Mouse (Mus musculus) adrenal gland, adult 18-20 months (tissue): ENCODE measurements at regions not wholly inside any gene's neighbourhood (a gene's known extent, or its start where the extent isn't known, plus 50 kb on each side); places are given as distances from the start of the nearest gene placed in this dataset.

Experiments used
- DNase-seq, 2 experiments: peaks; one replicate each; pipeline ENCODE4 v3.0.0; 2021 to 2022; ENCODE audit warnings: low spot score in 2 of 2

GRCm38 (mm10) chr19:55011341-55011740 lies 115.7 kb downstream of the Gpam start:
- DNase-seq, result no peak

GRCm38 (mm10) chr19:55008463-55009146 lies 118.4 kb downstream of the Gpam start:
- DNase-seq, result no peak

GRCm38 (mm10) chr19:54989982-54990381 lies 137.1 kb downstream of the Gpam start:
- no peak for DNase-seq

GRCm38 (mm10) chr19:54984541-54984940 lies 142.5 kb downstream of the Gpam start:
- DNase-seq, result no peak

- no peak for DNase-seq
Measured at GRCm38 (mm10) chr19:54982801-54983200, 144.2 kb downstream of the Gpam start.

GRCm38 (mm10) chr19:54971440-54972211 lies 155.4 kb downstream of the Gpam start:
- DNase-seq, result no peak

GRCm38 (mm10) chr19:54958328-54958727 lies 168.7 kb downstream of the Gpam start:
- DNase-seq, result peak in 1 of 2 experiments; percentile 10

- DNase-seq, result no peak
Measured at GRCm38 (mm10) chr19:54955096-54955495, 171.9 kb downstream of the Gpam start.

GRCm38 (mm10) chr19:54952546-54952945 lies 174.5 kb downstream of the Gpam start:
- no peak for DNase-seq

- no peak for DNase-seq
Measured at GRCm38 (mm10) chr19:54948359-54949127, 178.5 kb downstream of the Gpam start.

GRCm38 (mm10) chr19:54947583-54947982 lies 179.5 kb downstream of the Gpam start:
- no peak for DNase-seq

- no peak for DNase-seq
Measured at GRCm38 (mm10) chr19:54932579-54932978, 194.5 kb downstream of the Gpam start.

GRCm38 (mm10) chr19:54925888-54926287 lies 201.2 kb downstream of the Gpam start:
- no peak for DNase-seq

GRCm38 (mm10) chr19:54919597-54919996 lies 207.4 kb downstream of the Gpam start:
- no peak for DNase-seq

GRCm38 (mm10) chr19:54893622-54894021 lies 233.4 kb downstream of the Gpam start:
- DNase-seq, result no peak

- no peak for DNase-seq
Measured at GRCm38 (mm10) chr19:54867078-54867477, 260.0 kb downstream of the Gpam start.

GRCm38 (mm10) chr19:54855190-54855589 lies 271.8 kb downstream of the Gpam start:
- DNase-seq, result no peak

GRCm38 (mm10) chr19:54838231-54838630 lies 288.8 kb downstream of the Gpam start:
- DNase-seq, result no peak

- no peak for DNase-seq
Measured at GRCm38 (mm10) chr19:54836451-54836850, 290.6 kb downstream of the Gpam start.

- no peak for DNase-seq
Measured at GRCm38 (mm10) chr19:54822161-54822560, 304.9 kb downstream of the Gpam start.

GRCm38 (mm10) chr19:54820587-54820986 lies 306.5 kb downstream of the Gpam start:
- no peak for DNase-seq
